Mouse (Mus musculus) common myeloid progenitor, adult 5-6 weeks (primary cell): ENCODE measurements around the gene Ndufb5. TPM values are rescaled to one million over a fixed set of nuclear protein-coding genes. Genes with fewer than 3 reads are reported as not detected.
"Not testable (repeated sequence)": the region's sequence is repeated elsewhere in the genome, so short reads cannot be mapped to it uniquely, and the experiment has no call there.

Source experiments
- ATAC-seq: replicated peaks from 2 replicates; pipeline ENCODE4 v1.8.0; 2016; ENCODE audit warnings: low read depth, mild to moderate bottlenecking, moderate TSS enrichment, inconsistent platforms; ENCODE audit not compliant: poor library complexity, severe bottlenecking
- total RNA-seq: library from RNA; stranded (forward); fragments of 200-1000, 187-1606 nt; gene quantifications from 2 replicates; pipeline ENCODE4 v1.2.3, GENCODE M21; 2017

Ndufb5 gene
- total RNA-seq = 130 TPM in 2 replicates

DNA sequence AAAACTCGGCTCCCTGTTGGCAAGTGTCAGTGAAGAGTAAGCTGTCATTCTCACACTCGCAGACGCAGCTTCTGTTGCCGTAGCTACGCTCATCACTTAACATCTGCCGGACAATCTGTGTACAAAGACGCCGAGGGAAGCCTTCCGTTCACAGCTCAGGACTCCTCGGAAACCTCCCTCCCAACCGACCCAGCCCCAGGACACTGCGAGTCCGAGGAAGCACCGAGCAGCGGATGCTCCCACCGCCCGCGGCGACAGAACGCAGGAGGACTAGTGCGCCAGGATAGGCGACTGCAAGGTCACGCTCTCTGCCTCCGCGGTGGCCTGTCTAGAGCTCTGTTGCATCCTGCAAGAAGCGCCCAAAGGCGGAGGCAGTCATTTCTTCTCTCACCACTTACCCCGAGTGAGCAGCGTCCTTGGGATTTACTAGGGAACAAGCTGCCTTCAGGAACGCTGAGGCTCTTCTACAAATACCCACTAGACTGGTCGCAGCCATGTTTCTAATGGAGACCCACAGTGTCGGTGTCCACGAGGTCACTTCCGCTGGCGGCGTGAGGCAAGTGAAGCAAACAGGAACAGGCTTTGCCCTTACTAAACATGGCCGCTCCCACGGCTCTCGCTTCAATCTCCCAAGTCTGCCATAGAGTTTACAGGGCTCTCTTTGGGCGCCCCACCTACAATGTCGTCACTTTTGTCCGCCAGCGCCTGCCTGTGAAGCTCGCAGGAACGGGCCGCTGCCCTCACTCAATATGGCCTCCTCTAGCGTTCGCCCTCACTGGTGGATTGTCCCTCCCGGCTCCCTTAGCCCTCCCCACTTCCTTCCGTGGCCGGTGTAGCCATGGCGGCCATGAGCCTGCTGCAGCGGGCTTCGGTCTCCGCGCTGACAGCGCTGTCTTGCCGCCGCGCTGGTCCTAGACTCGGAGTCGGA is at the start of gene Ndufb5:
TSS of gene Ndufb5 (plus strand) at position 747 of the 928 bp plus-strand sequence.
- peak; percentile 92 for ATAC-seq

- no peak for ATAC-seq
Observed at GRCm38 (mm10) chr3:32687156-32687555, 49.6 kb upstream of the Ndufb5 start.

DNA sequence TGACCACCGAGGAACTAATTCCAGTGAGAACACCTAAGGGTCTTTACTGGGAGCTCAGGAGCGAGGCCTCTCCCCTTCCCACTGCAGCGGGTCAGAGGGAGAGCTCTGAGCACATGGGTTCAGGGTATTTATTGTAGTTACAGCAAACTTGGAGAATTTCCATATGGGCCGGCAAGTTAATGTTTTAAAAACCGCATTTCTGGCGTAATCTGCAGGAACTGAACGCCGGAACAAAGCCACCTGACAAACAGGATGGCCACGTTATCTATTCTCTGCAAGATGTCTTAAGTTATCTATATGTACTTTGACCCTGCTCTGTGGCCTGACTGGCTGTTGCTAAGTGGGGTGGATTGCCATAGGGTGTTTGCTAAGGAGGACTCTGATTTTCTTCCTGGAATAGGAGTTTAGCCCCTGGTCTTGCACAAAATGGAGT is 47.2 kb upstream of the Ndufb5 start:
- ATAC-seq = peak; percentile 87

DNA sequence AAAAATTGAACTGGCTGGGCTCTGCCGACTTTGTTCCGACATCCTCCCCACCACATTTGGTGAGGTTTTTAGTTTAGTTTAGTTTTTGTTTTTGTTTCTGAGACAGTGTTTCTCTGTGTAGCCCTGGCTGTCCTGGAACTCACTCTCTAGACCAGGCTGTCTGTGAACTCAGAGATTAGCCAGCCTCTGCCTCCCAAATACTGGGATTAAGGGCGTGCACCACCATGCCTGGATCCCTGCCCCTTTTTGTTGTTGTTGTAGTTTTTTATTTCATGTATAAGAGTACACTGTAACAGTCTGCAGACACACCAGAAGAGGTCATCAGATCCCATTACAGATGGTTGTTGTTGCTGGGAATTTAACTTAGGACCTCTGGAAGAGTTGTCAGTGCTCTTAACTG is 46.8 kb upstream of the Ndufb5 start:
- no peak for ATAC-seq

GRCm38 (mm10) chr3:32690901-32691300 is 45.9 kb upstream of the Ndufb5 start:
- no peak for ATAC-seq

DNA sequence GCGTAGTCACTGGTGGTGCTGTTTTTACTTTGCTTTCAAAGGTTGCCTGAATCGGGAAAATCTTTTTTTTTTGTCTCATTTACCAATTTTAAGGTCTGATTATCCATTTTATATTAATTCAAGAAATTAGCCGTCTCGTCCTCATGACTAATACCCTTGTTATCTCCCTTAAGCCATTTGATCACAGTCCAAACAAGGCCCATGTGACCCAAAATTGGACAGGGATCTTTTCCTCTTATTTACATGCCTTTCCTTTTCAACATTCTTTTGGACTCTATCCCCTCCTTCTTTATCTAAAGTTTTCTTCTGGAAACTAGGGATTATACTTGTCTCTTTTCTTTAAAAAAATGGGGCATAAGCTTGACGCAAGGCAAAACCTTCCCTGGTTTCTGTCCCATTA is 44.9 kb upstream of the Ndufb5 start:
- ATAC-seq = no peak

DNA sequence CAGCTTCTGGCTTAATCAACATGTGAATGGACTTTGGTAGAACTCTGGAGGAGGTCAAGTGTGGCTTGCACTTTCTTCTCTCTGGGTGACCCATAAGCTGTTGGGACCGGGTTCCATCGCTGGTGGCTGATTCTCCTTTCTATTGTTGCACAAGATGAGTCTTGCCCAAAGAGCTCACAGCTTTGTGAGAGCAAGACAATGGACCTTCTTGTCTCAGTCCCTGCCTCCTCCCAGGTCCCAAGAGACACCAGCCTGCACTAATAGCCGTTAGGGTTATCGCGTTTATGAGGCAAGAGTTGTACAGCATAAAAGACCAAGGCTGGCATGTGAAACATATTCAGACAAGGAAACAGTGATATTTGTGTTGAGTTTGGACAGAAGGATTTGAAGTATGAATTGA is 42.6 kb upstream of the Ndufb5 start:
- no peak for ATAC-seq

DNA sequence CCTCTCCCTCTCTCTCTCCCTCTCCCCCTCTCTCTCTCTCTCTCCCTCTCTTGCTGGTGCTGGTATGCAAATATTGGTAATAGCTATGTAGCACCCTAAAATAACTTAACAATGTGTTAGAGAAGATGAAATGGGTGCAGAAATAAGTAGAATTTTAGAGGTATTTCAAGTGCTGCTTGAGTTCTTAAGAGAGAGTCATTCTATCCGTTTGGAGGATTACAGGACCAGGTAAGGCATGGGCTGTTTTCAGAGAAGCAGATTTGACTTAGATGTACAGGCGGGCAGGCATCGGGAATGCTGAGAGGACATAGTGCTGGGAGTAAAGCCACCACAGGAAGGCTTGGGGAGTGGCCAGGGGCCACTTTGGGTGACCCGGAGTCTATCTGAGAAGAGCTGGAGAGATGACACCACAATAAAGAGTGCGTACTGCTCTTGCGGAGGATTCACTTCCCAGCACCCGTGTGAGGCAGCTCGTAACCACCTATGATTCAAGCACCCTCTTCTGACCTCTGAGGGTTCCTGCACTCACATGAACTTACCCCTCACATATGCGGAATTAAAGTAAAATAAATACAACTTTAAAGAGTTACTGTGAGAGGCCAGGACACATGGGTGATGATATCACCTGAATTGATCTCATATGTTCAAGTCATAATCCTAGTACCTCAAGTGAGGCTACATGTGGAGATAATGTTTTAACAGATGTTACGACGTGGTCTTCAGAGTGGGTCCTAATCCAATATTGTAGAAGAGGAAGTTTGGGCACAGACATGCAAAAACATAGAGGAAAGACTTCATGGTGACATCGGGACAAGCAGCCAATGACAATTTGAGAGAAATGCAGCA is 41.8 kb upstream of the Ndufb5 start:
- peak; percentile 65 for ATAC-seq

DNA sequence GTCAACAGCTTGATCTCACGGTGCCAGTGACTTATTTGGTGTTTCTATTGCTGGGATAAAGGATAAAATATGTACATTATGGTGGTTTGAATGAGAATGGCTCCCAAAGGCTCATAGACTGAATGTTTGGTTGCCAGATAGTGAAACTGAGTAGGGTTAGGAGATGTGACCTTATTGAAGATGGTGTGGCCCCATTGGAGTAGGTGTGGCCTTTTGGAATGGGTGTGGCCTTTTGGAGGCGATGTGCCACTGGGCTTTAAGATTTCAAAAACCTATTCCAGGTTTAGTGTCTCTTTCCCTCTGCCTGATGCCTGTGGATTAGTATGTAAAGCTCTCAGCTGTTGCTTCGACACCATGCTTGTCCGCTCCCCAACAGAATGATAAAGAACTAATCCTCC is 41.2 kb upstream of the Ndufb5 start:
- no peak for ATAC-seq

DNA sequence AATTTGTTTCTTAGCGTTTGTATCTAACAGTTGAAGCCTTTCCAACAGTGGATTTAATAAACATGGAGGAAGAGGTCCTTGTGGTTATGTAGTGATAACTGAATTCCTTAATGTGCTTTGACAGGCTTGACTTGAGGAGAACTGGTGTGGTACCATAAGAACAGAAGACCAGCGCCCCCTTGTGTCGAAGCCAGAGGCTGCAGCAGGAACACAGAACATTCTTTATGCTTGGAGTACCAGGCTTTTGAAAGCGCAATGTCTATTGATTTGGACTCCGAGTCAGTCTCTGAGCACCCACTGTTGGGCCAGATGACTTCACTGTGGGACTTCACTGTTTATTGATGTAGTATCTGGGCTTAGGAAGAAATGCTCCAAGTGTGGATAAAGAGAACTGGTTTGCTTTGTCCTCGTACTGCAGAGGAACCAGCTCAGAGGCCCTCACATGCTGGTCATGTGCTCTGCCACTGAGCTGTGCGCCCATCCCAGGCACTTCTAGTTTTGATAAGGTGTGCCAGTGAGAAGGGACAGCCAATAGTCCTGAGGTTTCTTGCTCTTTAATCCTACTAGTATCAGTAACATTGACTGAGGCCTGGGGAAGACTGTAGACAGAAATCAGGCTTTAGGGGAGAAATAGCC is 38.4 kb upstream of the Ndufb5 start:
- peak; percentile 94 for ATAC-seq

DNA sequence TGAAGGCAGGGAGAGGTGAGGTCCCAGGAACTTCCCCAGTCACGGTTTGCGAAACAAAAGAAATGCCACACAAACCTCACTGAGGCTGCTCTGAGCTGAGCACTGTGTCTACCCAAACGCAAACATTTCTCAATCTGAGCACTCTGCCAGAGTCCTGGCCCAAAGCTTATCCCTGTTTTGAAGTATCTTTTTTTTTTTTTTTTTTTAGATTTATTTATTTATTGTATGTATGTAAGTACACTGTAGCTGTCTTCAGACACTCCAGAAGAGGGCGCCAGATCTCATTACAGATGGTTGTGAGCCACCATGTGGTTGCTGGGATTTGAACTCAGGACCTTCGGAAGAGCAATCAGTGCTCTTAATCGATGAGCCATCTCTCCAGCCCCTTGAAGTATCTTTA is 32.8 kb upstream of the Ndufb5 start:
- not testable (repeated sequence) for ATAC-seq

- ATAC-seq = not testable (repeated sequence)
Observed at GRCm38 (mm10) chr3:32704632-32705031, 32.2 kb upstream of the Ndufb5 start.

- ATAC-seq = not testable (repeated sequence)
Observed at GRCm38 (mm10) chr3:32705647-32706348, 31.0 kb upstream of the Ndufb5 start, which contains the start of gene Actl6a. Gene Actl6a, plus strand, starts transcription at chr3:32706298.

- ATAC-seq = no peak
Observed at GRCm38 (mm10) chr3:32708052-32708367, 28.8 kb upstream of the Ndufb5 start.

GRCm38 (mm10) chr3:32708368-32709231 is 28.2 kb upstream of the Ndufb5 start:
- peak; percentile 98 for ATAC-seq

GRCm38 (mm10) chr3:32709388-32709787 is 27.4 kb upstream of the Ndufb5 start:
- ATAC-seq = no peak

DNA sequence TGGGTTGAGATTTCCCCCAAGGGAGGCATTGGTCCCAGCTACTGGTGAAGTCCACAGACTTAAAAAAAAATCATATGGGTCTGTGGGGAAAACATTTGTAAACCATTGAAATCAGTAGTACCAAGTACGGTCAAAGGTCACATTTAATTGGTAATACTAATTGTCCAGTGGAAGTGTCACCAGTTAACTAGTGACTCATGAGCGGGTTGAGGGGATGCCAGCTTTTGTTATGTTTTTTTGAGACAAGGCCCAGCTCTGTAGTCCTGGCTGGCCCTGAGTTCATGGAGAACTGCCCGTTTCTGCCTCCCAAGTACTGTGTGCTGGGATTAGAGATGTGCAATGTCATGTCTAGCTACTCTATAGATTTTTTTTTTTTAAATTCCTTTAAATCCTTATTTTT is 23.1 kb upstream of the Ndufb5 start:
- no peak for ATAC-seq

DNA sequence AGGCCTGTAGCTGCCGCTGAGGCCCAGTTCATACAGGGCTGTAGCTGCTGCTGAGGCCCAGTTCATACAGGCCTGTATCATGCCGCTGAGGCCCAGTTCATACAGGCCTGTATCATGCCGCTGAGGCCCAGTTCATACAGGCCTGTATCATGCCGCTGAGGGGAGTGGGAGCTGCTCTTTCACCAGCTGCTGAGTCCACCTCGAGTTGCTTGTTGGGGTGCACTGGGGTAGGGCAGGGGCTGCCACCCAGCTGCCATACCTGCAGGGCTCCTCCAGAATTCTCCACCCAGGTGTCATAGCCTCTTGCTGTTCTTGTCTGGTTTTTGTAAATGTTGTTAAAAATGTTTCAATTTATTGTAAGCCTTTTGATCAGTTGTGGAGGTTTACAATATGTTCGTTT is 19.4 kb upstream of the Ndufb5 start:
- not testable (repeated sequence) for ATAC-seq

- ATAC-seq = no peak
Observed at GRCm38 (mm10) chr3:32718271-32718670, 18.5 kb upstream of the Ndufb5 start.
